Mouse (Mus musculus): ENCODE results near the gene Slc2a12.

Gene Slc2a12

DNA sequence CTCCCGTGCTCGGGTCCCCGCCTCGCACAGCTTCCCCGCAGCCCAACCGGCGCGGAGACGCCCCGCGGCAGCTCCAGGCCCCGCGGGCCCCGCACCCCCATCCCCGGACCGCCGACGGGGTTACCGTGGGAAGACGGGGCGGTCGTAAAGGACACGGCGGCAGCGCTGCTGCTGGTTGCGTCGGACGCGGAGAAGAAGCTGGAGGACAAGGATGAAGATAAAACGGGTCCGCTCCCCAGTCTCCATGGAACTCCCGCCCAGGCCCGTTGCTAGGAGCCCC is 86.1 kb downstream of the Slc2a12 start:
- no peak for DNase-seq

DNA sequence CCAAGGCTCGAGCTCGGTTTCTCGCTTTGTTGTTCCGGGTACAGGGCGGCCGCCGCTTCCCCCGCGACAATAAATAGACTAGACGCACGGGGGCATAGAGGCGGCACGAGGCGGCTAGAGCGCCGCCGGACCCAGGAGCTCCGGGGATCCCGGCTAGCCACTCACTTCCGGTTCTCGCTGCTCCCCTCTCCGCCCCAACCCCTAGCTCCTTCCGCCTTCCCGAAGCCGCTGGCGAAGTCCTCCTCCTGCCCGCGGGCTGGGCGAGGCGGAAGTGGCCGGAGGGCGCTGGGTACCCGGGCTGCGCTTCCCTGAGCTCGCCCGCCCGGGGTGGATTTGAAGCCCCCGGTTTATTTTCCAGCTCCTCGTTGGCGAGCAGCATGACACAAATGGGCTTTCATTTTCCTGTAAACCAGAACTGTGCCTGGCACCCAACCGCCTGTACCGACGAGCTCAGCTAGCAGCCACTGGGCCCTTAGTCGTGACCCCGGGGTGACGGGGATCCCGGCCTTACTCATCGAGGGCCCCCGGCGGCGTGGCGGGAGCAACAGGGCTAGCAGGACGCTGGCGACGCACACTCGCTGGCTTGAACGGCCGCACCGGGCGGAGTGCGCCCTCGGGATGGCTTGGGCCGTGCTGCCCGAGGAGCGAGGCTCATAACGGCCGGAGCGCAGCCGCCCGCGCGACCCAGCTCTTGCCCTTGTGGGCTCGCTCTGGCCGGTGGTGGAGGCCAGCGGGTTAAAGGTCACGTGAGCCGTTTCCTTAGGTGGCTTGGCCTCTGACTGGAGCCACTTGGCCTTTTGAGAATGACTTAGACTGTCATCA is 86.7 kb downstream of the Slc2a12 start, which contains the start of gene Tbpl1:
Tbpl1 (minus strand) TSS at position 667 of the 822 bp plus-strand sequence.
- DNase-seq: peak; percentile 97

DNA sequence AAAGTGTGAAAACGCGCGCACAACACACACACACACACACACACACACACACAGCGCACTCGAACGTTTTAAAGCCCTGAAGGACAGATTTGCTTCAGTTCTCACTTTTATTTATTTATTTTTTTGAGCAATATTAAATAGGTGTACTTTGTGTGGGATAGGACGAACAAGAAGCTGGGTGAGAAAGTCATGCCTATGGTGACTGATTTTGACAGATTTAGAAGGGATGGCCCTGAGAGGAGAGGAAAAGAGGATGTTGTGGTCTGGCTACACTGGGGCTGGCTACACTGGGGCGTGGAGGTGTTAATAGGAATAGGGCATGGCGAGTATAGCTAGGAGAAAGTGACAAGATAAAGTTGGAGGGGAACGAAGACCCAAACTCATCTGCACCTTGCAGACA is 87.4 kb downstream of the Slc2a12 start:
- peak; percentile 50 for DNase-seq

DNA sequence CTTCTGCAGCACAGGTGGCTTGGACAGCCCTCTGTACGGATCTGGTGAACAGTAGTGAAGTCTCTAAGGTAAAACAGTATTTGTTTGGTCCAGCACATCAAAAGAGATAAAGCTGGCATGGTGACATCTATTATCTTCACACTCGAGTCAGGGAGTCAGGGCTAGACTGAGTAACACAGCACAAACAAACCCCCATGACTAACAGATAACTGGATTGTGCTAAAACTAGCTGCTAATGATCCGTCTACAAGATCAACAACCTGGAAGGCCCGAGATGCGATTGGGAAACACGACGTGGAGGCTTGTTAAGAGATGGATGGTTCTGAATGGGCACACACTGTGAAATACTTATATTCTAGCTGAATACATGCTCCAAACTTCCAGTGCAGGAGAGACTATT is 101.1 kb downstream of the Slc2a12 start:
- no peak for DNase-seq

DNA sequence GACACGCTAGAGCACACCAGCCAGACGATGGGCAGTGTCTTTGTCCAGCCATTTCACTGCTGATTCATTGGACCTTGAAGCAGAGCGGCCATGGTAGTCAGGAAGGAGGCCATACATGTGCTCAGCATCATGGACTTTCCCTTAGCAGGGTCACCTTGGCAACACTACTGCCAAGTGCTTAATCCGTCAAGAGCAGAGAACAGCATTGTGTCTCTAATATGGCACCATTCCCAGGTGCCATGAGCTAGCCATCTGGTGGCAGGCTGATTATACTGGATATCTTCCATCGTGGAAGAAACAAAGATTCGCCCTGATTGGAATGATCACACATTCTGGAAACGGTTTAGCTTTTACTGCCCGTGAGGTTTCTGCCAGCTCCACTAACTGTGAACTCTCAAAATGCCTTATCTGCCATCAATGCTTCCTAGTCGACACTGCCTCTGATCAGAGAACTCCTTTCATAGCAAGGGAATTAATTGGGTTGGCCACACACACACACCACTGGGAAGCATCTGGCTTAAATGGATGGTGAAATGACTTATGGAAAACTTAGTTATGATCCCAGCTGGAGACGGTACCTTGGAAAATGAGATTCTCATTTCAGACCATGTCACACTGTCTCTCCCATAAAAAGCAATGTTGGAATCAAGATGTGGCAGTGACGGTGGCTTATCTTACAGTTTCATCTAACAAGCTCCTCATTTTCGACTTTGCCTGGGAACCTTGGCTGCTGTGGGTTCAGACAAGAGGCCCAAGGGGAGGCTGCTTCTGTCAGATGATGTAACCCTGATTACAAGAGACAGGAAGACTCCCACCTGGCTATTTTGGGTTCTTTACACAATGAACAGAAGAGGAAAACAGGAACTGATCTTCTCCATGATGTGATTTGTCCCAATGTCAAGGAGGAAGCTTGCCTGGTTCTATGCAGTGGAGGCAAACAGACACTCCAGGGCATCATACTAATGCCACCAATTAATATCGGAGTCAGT is 101.8 kb downstream of the Slc2a12 start:
- DNase-seq: peak; percentile 96

DNA sequence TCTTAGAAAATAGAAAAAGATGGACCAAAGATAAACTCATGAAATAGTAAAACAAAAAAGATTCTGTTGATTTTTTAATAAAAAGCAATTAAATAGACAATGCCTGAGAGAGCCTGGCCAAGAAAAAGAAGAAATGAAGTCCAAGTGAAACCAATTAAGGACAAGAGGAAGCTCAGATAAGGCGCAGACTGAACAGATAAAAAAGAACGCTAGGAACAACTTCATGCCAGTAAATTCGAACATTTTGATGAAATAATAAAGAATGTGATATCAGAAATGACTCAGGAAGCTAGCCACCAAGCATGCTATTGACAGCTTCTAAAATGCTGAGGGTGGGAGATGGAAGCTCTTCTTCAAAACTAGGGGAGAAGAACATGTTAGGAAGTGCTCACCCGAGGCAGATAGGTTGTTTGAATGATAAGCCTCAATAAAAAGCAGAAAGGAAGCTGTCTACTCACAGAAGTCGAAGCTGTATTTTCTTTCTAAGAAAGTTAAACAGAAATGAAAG is 106.4 kb downstream of the Slc2a12 start:
- no peak for DNase-seq
